Mouse (Mus musculus): Measurements from ENCODE around the gene 1500009L16Rik.

1500009L16Rik gene

DNA sequence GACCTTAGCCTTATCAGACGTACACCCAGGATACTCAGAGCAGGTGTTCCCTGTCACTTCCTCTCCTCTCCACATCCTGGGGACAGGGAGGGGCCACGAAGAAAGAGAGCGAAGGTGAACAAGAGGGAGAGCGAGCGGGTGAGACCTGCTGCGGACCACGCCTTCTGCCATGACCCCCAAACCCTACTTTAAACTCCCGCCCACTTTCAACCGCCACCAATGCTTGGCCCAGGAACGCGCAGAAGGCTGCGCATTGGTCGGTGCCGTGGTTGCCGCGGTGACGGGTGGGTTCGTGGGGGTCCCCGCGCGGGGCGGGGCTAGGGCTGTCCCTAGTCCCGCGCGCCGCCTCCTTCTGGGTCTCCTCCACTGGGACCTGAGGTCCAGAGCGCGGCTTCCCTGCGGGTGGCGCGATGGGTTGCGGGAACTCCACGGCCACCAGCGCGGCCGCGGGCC is at the start of gene 1500009L16Rik:
1500009L16Rik (plus strand) TSS at position 287 of the 453 bp plus-strand sequence.
- DNase-seq (ENCODE audit: extremely low read depth, insufficient read length, low spot score), result no peak

DNA sequence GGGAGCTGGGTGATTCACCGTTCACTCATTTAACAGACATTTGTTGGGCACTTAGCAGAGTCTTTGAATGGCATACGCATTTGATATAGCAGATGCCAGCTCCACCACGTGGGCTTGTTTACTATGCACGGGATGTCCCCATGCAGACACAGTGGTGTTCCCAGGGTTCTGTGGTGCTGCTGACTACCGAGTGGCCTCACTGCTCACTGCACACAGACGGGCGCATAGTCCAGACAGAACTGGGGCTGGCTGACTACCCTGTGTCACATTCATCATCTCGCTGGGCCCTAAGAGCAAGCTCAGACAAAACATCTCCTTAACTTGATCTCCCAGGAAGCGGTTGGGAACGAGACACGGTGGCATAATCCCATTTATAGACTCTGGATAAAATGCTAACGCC is 41.3 kb upstream of the 1500009L16Rik start:
- DNase-seq (ENCODE audit: extremely low read depth, insufficient read length, low spot score), result no peak

DNA sequence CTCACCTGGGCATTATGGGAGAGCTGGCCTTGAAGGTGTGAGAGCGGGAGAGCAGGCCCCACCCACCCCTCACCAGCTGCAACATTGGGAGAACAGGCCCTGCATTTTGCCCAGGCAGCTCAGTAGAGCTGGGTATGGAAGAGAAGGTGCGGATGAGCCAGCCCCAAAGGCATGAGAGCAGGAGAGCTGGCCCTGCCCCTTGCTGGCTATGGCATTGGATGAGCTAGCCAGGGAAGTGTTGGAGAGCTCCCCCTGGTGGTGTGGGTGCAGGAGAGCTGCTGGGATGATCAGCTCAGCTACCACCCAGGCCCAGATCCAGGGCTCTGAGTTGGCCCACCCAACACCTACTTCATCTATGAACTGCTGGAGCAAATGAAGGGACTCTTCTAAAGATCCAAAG is 34.5 kb upstream of the 1500009L16Rik start:
- DNase-seq (ENCODE audit: extremely low read depth, insufficient read length, low spot score), result no peak

DNA sequence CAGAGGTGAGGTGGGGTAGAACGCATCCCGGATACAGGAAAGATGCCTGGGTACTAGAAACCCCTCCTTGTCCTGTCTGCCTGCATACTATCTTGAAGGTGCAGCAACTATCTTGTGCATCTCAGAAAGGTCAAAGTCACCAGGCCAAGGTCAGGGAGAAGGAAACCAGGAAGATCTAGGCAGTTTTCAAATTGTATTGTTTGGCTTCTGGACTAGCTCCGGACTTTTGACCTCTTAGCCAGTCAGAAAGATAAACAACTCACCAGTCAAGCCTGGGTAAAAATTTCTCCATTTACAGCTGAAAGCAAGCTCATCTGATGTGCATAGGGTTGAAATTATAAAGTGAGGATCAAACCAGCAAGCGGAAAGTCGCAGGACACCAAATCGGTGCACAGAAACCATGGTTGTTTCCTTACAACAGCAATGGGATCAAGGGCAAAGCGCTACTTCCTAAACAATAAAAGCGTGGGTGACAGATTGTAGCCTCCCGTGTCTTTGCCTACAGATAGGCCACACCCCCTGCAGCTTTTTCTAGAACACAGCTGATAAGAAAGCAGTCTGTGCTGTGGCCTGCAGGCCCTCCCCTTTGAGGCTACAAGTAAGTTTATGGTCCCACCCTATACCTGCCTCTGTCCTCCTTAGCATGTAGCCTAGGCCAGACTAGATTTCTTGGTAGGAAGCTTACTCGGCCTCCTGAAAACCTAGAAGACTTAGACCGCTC is 30.3 kb upstream of the 1500009L16Rik start:
- no peak for DNase-seq (ENCODE audit: extremely low read depth, insufficient read length, low spot score)

DNA sequence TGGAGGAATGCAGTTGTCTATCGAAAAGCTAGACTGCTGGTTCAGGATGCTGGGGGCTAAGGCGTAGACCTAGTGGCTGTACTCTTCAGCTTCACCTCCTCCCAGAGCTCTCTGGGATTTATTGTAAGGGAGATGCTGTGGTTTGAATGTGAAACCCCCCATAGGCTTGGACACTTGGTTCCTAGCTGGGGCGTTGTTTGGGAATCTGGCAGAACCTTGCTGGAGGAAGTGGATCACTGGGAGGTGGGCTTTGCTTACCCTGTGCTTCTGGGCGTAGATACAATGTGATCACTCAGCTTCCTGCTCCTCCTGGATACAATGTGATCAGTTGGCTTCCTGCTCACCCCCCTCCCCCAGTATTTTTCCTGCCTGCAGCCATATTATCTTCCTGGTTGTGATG is 26.4 kb upstream of the 1500009L16Rik start:
- DNase-seq (ENCODE audit: extremely low read depth, insufficient read length, low spot score), result no peak

DNA sequence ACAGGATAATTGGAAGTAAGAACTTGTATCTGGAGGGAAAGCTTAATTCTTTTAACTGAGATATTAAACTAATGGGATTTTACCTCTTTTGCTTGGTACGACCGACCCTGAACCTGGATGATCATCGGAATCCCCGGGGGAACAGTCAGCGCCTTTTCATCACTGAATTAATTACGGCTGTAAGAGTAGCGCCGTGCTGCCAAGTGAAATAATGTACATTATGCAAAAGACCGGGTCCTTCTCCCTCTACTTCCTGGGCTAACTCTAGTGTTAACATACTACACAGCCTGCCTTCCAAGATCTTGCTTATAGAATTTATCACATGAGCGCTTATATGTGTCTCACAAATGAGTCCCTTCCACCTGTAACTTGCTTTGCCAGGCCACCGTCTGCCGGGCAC is 16.0 kb upstream of the 1500009L16Rik start:
- no peak for DNase-seq (ENCODE audit: extremely low read depth, insufficient read length, low spot score)

DNA sequence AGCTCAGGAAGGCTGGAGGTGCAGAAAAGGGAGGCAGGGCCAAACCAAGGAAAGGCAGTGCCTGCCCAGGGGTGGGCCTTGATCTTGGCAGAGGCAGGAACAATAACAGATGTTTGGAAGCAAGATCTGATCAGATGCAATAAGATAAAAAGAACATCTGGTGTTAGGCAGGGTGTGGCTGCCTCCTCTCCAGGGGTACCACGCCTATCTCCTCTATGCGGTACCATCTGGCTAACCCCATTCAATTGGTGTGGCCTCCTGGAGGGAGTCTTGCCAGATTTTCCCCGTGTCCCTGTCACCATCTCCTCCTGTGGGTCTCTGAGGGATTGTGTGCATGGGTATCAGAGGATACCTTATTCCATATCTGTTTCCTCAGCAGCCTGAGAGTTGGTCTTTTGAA is 12.7 kb upstream of the 1500009L16Rik start:
- no peak for DNase-seq (ENCODE audit: extremely low read depth, insufficient read length, low spot score)

DNA sequence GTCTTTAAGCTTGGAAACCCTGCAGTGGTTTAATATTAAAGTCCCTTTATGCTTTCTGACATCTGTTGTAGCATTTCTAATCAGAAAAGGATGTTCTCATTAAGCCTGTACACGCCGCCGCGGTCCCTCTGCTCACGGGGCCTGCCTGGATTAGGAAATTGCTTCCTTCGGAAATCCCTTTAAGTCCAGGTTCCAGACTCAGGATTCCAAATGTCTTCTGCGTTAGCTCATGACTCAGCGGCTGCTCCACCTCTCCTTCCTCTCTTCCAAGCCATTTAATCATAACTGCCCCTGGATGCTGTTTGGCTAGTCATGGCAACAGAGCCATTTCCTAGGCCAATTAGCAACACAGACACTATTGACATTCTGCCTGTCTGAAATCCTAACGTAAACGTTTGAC is 10.9 kb upstream of the 1500009L16Rik start:
- DNase-seq (ENCODE audit: extremely low read depth, insufficient read length, low spot score), result no peak

DNA sequence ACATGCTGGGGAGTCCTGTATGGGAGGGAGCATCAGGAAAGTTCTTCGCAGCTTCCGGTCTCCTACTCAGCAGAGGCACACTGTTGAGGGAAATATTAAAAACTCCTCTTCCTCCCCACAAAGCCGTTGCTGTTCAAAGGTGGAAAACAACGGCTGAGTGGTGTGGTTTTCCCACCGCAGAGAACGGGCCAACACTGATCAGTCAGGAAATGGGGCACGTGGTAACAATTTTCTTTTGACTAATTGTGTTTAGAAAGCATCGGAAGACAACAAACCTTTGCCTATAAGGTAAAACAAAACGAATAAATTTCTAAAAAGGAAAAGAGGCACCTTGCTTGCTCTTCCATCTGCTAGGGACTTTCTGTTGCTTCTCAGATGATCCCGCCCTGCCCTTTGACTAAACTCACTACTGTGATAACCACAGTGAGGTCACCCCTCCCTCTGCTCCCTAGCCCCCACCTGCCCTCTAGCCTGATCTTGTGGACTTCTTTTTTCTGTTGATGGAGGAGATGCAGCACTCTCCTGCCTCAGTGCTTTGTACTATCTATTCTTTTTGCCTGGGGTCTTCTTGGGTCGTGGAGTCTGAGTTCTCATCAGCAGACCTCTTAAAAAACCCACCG is 3.7 kb upstream of the 1500009L16Rik start:
- no peak for DNase-seq (ENCODE audit: extremely low read depth, insufficient read length, low spot score)

DNA sequence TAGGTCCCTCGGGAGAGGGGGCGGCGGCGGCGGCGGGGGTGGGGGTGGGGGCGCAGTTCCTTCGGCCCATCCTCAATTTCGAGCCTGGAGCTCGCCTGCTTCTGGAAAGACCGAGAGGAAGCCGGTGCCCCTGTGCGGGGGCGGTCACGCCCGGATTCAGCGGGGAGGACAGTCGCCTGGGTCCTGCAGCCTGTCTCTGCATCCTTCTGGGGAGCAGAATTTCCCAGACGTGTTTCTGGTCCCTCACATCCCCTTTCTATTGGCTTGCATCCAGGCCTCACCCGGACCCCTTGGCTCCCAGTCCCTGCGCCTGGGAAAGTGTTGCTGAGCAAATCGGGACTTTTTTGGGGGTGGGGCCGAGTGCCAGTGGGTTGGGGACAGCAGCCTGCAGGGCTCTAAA is 390 bp downstream of the 1500009L16Rik start:
- DNase-seq (ENCODE audit: extremely low read depth, insufficient read length, low spot score), result no peak

DNA sequence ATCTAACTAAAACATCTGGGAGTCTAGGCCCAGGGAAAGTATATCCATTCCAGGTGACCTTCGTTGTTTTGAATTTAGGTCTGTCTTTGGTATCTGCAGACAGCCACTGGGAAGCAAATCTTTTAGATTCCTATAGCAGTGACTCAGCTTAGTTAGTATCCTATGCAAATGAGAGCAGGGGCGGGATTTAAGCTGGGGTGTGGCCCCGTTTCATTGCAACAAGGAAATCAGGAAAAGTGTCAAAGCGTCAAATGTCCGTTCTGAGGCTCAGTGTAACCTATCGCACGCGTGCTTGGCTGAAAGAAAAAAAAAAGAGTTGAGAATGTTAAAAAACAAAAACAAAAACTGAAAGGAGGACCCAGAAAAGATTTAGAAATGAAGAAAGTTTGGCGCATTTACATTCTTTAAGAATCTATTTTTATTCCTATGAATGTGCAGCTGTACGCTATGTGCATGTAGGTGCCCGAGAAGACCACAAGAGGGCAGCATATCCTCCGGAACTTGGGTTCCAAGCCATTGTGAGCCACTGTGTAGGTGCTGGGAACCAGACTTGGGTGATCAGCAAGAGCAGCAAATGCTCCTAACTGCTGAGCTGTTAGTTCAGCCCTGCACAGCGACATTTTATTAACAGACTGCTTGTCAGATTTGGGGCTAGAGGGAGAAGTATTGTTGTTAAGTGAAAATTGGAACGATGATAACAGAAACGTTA is 1.8 kb downstream of the 1500009L16Rik start:
- no peak for DNase-seq (ENCODE audit: extremely low read depth, insufficient read length, low spot score)

DNA sequence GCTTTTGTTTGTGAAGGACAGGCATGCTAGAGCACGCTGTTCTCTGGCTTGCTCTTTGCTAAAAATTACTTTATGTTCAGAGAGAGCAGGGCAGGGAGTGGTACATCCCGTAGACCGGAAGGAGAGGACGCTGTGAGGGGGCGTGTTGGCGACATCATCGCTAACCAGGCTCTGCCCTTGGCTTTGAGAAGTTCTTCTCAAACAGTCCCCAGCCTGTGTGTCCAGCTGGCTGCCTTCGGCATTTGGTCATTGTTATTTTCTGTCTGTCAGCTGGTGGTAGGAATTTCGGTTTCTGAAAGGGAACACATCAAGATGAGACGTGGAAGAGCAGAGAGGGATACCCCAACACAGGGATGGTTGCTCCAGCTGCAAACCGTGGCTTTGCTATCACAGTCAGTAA is 3.5 kb downstream of the 1500009L16Rik start:
- no peak for DNase-seq (ENCODE audit: extremely low read depth, insufficient read length, low spot score)

DNA sequence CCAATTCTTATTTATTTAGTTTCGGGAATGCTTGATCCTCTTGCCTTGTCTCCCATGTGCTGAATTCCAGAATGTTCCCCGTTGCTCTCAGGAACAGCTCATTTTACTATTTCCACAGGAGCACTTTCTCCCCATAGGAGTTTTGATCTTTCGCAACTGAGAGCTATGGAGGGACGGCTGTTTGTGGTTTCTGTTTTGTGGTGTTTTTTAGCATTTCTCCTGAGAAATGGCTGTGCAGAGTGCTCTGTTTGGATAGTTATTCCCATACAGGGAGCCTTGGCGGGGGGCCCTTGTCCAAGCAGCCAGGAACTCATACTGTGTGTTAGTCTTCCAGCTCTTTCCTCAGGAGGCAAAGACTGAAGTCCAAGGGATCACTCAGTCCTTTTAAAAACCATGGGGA is 5.2 kb downstream of the 1500009L16Rik start:
- no peak for DNase-seq (ENCODE audit: extremely low read depth, insufficient read length, low spot score)

DNA sequence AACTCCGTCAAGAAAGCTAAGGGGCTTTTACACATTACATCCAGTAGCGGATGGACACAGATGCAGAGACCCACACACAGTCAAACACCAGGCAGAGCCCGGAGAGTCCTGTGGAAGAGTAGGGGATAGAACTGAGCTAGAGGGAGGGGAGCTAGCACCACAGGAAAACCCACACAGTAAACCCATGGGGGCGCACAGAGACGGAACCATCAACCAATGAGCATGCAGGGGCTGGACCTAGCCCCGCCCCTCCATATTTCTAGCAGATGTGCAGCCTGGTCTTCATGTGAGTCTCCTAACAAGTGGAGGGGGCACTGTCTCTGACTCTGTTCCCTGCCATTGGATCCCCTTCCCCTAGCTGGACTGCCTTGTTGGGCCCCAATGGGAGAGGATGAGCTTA is 5.9 kb downstream of the 1500009L16Rik start:
- DNase-seq (ENCODE audit: extremely low read depth, insufficient read length, low spot score), result no peak

DNA sequence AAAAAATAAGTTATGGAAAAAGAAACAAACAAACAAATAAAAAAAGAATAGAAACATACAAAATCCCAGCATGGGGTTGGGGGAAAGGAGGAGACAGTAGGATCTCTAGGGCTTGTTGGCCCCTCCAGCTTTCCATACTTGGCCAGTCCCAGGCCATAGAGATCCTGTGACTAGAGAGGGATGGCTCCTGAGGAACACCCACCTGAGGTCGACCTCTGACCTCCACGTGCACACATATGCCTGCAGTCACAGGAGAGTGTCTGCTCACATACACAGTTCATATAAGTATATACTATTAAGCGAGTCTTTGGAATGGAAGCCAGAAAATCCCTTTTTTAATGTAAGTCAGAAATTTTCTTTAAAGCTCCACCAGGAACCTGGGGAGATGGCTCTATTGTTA is 6.4 kb downstream of the 1500009L16Rik start:
- DNase-seq (ENCODE audit: extremely low read depth, insufficient read length, low spot score), result no peak

DNA sequence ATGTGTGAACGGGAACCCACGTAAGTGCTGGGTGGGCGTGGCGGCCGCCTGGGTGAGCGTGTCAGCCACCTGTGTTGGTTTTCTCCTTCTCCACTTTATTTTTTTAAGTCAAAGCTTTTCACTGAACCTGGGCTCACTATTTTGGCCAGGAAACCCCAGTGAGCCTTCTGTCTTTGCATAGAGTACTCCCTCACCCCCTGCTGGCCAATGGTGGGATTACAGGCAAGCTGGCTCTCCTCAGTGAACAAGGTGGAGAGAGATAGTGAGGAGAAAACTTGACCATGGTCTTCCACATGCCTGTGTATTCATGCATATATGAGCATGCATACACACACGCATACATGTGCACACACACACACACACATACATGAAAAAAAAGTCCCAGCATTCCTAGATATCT is 6.8 kb downstream of the 1500009L16Rik start:
- DNase-seq (ENCODE audit: extremely low read depth, insufficient read length, low spot score), result peak; percentile 41

DNA sequence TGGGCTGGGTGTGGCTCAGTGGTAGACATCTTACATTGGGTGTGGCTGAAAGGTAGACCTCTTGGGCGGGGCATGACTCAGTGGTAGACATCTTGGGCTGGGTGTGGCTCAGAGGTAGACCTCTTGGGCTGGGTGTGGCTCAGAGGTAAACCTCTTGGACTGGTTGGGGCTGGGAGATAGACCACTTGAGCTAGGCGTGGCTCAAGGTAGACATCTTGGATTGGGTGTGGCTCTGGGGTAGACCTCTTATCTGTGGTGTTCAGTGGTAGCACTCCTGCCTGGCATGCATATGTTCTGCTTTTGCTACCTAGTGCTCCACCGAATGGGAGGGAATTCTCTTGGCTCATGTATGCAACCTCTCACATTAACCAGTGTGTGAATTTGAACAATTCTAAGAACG is 11.1 kb downstream of the 1500009L16Rik start:
- DNase-seq (ENCODE audit: extremely low read depth, insufficient read length, low spot score), result no peak

DNA sequence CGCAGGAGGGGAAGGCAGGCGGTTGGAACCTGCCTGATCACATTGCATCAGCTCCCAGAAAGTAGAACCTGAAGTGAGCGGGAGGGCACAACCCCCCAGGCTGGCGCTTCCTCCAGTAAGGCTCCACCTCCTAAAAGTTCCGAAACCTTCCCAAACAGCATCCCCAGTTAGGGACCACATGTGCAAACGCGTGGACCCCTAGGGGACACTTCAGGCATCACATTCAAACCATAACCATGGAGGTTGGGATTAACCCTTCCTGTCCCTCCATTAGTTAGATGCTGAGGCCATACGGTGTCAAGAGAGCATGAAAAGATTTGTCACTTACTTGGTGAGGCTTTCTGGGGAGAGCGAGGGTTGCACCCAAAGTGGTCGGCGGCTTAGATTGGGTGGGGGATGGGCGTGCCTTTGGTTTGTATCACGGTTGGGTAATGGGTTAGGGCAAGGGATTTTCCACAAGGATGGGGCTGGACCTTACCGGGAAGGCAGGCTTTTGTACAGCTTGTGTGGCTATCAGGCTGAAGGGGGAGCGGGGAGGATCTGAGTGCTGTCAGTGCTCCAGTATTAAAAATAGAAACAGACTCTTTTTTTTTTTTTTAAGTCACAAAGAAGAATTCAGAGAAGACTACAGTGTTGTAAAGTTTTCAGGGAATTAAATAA is 16.5 kb downstream of the 1500009L16Rik start:
- DNase-seq (ENCODE audit: extremely low read depth, insufficient read length, low spot score), result no peak

DNA sequence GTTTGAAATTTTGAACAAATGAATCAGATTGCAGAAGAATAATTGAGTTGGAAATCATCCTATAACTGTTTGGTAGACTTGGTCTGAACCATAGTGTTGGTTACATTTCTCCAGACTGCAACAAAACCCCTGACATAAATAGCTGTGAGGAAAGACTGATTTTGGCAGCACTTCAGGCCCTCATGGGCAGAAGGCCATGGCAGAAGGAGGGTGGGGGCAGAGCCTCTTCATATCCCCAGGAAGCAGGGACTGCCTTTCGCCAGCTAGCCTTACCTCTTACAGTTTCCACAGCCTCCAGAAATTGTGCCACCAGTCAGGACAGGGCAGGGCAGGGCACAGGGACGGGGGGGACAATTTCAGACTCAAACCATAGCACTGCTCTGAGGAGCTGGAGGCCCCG is 22.0 kb downstream of the 1500009L16Rik start:
- no peak for DNase-seq (ENCODE audit: extremely low read depth, insufficient read length, low spot score)

DNA sequence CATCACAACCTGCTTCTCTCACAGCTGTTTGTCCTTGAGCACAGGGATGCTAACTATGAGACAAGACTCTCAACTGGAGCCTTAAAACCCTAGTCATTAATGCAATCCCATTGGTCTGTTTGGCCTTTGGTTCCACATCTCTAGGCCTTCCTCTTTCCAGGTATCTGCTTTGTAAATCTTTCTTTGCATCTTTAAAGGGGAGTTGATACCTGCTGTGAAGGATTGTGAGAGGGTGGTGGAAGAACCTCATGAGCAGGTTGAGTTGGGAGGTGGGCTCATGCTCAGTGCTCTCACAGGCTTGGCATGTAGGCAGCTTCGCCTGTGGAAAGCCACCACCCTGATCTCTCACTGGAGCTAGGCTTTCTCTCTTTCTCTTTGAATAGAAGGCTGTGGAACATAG is 30.4 kb downstream of the 1500009L16Rik start:
- DNase-seq (ENCODE audit: extremely low read depth, insufficient read length, low spot score), result no peak

DNA sequence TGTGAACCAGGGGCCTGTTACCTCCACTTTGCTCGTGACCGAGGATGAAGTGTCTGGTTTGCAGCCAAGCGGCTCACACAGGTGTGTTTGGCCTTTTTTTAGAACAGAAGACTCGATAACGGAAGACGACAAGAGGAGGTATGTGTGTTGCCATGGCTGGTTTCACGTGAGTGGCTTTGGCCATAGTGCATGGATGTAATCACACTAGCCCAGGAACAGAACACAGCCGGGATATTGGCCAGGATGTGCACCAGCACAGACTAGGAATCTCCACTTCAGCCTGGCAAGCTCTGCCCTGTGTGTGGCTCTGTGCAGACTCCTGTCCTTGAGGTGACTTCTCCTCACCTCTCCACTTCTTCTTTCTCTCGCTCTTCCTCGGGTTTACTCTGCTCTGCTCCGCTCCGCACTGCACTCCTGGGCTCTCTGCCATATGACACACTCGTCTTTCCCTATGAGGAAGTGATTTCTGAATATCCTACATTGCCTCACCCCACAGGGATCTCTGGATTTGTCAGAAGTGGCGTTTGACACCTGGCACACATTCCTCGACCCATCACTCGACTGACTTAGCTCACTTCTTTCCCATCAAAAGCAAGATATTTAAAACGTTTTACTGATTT is 34.8 kb downstream of the 1500009L16Rik start:
- no peak for DNase-seq (ENCODE audit: extremely low read depth, insufficient read length, low spot score)
